22 mouse cellular contexts compared by ENCODE assay signal in genomic region chr9:90105462-90105861, GRCm38 (mm10).
"Had no signal": no experiment of that assay in that cellular context is flagged by ENCODE, and none has a peak within 500 bp of the region (broad histone marks: within the 10 kb centered on the region; RNA-seq: fewer than 3 reads in every experiment).

No protein-coding gene starts in this region.

- H3K4me1 ChIP-seq: limb, embryonic 12.5 days; limb, embryonic 15.5 days had no signal

- H3K27ac ChIP-seq: limb, embryonic 12.5 days; limb, embryonic 15.5 days; liver, embryonic 14.5 days; midbrain, embryonic 13.5 days; neural tube, embryonic 12.5 days; neural tube, embryonic 15.5 days; stomach, postnatal 0 days had no signal

- H3K27me3 ChIP-seq: limb, embryonic 12.5 days; limb, embryonic 15.5 days; midbrain, embryonic 13.5 days; neural tube, embryonic 12.5 days; neural tube, embryonic 15.5 days had no signal

- H3K9ac ChIP-seq: limb, embryonic 12.5 days; limb, embryonic 15.5 days; liver, embryonic 14.5 days; liver, postnatal 0 days; lung, embryonic 14.5 days; midbrain, embryonic 13.5 days; neural tube, embryonic 12.5 days; neural tube, embryonic 15.5 days had no signal

- ATAC-seq: liver, postnatal 0 days; lung, postnatal 0 days; midbrain, embryonic 13.5 days had no signal

- DNase-seq: kidney, adult 18-20 months; kidney, adult 9 months; kidney, postnatal 14 days; kidney, postnatal 4 days; left cerebral cortex, postnatal 4 days; liver, postnatal 0 days; lung, embryonic 14.5 days; retina, postnatal 1 day; right cerebral cortex, postnatal 25 days; spleen, adult 18-20 months; thymus, adult 2 months; thymus, postnatal 14 days; thymus, postnatal 4 days had no signal

- H3K4me3 ChIP-seq: limb, embryonic 12.5 days; limb, embryonic 15.5 days; midbrain, embryonic 13.5 days; neural tube, embryonic 12.5 days; neural tube, embryonic 15.5 days had no signal

- H3K9me3 ChIP-seq: limb, embryonic 12.5 days; limb, embryonic 15.5 days; midbrain, embryonic 13.5 days; neural tube, embryonic 12.5 days; neural tube, embryonic 15.5 days had no signal

- H3K4me2 ChIP-seq: limb, embryonic 12.5 days; limb, embryonic 15.5 days; liver, embryonic 11.5 days; lung, embryonic 14.5 days; midbrain, embryonic 13.5 days; neural tube, embryonic 12.5 days; neural tube, embryonic 15.5 days had no signal
